Mouse (Mus musculus) G1E-ER4 (cell line): ENCODE data around the gene Klc4. TPM values are rescaled to one million over a fixed set of nuclear protein-coding genes. Genes with fewer than 3 reads are reported as not detected.

Source experiments
- GATA1 ChIP-seq: IDR thresholded peaks from one replicate; pipeline ENCODE4 v1.8.0; 2012; ENCODE audit warnings: low read length, inconsistent platforms
- polyA plus RNA-seq: library from polyadenylated mRNA; stranded (reverse); fragments of >175 nt; gene quantifications from 2 replicates; pipeline ENCODE4 v1.2.3, GENCODE M21; 2012

Klc4 gene
- polyA plus RNA-seq: 6.4 and 7.8 TPM in 2 replicates

DNA sequence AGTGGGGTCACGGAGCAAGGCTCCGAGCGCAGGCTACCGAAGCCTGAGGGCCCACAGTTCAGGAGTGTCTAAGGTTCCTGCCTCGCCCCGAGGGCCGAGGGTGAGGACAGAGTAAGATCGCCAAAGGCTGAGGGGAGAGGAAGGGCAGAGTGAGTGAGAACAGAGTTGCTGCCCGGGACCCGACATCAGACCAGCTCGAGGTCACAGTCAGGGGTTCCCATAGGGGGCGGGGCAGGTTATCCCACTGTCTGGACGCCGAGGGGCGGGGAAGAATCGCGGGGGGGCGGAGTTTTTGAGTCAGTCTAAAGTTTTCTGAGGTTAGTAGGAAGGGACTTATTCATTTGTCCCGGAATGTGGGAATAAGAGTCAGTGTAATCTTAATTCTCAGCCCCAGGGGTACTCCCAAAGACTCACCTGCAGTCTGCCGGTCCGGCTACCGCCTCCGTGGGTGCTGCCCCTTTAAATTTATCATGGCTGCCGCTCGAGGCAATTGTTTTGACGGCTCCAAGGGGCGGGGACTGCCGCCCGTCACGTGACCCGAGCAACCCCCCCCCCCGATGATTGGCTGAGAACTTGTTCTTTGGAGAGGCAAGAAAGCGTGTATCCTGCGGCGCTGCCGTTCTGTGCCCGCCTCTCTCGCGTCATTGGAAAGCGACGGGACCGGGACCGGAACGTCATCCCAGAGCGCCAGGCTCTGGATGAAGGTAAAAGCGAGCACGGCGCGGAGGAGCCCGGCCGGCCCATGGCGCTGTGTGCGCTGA, at the start of gene Klc4, which contains the start of gene Mrpl2:
Gene Klc4, minus strand, starts transcription at position 462 of the 761 bp plus-strand sequence.
Gene Mrpl2, plus strand, starts transcription at position 669 of the 761 bp plus-strand sequence.
- TF ChIP-seq GATA1: no peak

- no peak for TF ChIP-seq GATA1
These were observed 48.8 kb upstream of the Klc4 start for GRCm38 (mm10) chr17:46694517-46695063.

- TF ChIP-seq GATA1: no peak
These were observed 45.6 kb upstream of the Klc4 start for GRCm38 (mm10) chr17:46691390-46691789.

DNA sequence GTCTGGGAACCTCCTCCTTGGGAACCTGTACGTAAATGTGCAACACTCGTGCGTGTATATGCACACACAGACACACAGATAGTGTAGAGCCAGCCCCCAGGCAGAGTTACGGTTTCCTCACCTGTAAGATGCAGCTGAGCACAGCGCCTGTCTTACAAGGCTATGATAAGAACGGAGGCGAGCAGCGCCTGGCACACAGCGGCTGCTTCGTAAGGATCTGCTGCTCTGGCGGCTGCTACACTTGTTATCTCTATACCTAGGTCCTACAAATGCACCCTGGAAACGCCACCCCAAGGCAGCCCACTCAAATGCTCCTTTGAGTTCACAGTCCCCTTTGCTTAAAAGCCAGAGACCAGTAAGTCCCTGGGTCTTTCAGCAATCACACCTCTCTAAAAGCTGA, 44.8 kb upstream of the Klc4 start:
- no peak for TF ChIP-seq GATA1

GRCm38 (mm10) chr17:46685913-46686312, 40.1 kb upstream of the Klc4 start:
- TF ChIP-seq GATA1: no peak

- TF ChIP-seq GATA1: no peak
These were observed 37.0 kb upstream of the Klc4 start for GRCm38 (mm10) chr17:46682654-46683389.

GRCm38 (mm10) chr17:46681466-46682118, 35.8 kb upstream of the Klc4 start:
- no peak for TF ChIP-seq GATA1

DNA sequence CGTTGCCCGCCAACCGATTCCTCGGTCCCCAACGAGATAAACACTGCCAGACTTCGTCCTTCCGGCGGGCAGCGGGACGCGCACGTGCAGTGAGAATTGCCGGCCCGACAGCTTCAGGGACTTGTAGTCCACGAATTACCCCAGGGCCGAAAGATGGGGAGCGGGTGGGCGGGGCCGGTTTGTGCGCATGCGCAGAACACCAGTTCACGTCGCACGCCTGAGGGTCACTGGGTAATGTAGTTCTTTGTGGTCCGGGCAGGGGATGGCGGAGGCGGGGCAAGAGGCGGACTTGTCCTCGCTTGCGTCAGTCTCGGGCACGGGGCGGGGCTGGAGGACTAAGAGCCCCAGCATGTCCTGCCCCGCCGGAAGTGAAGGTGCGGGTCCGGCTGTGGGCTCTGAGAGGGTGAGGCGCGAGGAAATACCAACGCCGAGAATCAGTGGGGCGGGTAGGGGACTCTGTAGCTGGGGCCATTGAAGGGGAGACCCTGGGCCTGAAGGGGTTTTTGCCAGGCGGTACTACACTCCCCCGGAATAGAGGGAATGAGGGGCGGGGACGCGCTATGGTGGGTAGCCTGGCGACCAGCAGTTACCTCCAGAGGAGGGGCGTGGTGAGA, 35.0 kb upstream of the Klc4 start, which contains the start of gene Klhdc3:
Gene Klhdc3, minus strand, starts transcription at position 155 of the 614 bp plus-strand sequence.
- no peak for TF ChIP-seq GATA1

DNA sequence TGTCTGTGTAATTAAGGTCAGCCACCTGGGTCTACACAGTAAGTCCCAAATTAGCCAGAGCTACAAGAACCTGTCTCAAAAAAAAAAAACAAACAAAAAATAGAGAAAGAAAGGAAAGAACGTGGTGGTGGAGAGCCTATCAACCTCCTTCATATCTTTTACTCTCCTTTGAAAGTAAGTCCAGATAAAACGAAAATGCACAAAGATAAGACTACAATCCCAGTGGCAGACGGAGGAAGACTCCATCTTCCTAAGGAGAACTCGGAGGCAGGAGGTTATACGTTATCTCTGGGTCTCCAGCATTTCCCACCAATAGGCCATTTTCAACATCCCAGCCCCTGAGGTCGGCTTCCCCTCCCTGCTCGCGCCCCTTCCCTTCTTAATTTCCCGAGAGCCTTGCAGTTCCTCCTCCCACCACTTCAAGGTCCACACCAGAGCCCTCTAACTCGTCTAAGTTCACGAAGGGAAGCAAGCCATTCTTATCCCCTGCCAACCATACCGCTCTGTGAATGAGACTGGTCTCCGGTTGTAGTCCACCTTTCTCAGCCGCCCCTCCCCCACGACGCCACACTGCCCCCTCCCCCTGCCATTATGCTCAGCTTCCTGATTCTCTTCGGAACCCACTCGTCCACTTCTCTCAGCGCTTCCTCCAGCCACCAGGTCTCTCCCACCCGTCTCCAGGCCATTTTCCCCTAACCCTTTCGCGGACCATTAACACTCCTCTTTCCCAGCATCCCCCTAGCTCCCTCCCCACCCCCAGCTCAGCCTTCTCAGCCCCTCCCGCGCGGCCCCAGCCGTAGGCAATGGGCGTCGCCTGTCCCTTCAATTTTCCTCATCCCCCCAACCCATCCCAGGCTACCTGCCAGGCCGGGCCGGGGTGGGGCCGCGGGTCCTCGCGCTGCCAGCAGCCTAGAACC, 34.3 kb upstream of the Klc4 start:
- no peak for TF ChIP-seq GATA1

DNA sequence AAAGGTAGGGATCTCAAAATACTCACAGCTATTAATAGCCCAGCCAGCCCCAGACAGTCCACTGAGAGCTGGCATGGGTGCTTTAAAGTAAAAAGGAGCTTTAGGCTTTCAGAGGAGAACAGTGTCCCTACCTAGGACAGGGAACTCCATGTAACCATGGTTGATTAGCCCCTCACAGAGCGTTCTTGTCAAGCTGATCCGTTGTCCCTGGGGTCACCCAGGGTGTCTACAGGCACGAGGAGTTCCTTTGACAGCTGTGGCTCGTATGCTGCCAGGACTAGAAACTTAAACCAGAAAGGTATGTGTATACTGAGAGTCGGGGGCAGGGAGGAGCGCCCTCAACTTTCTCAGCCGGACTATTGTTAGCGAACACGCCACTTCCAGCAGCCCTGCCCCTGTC, 33.1 kb upstream of the Klc4 start:
- no peak for TF ChIP-seq GATA1

GRCm38 (mm10) chr17:46678416-46678815, 32.6 kb upstream of the Klc4 start, which contains the start of gene Mea1:
Gene Mea1 (plus strand): TSS chr17:46678793.
- no peak for TF ChIP-seq GATA1

GRCm38 (mm10) chr17:46674530-46675283, 28.9 kb upstream of the Klc4 start:
- no peak for TF ChIP-seq GATA1

- no peak for TF ChIP-seq GATA1
These were observed 28.2 kb upstream of the Klc4 start, which contains the start of gene Rrp36 for GRCm38 (mm10) chr17:46673850-46674529. Gene Rrp36 (minus strand): TSS chr17:46674352.

- no peak for TF ChIP-seq GATA1
These were observed 24.1 kb upstream of the Klc4 start for GRCm38 (mm10) chr17:46669911-46670310.
